Mouse (Mus musculus) midbrain, embryonic 12.5 days (tissue): ENCODE measurements at regions not wholly inside any gene's neighbourhood (a gene's known extent, or its start where the extent isn't known, plus 50 kb on each side); places are given as distances from the start of the nearest gene placed in this dataset.

ENCODE experiments used
- ATAC-seq: fragments of 200-750 bp; cut with Nextera tagmentation; 2 replicates; pipeline ENCODE4 v1.8.0; 2017; ENCODE audit warnings: low read depth, moderate TSS enrichment, moderate library complexity; ENCODE audit not compliant: low FRiP score
- H3K27ac ChIP-seq: fragments of 300-500 bp; sonication (generic); replicated peaks from 2 replicates; pipeline ENCODE4 v1.5.1; 2016; ENCODE audit warnings: mild to moderate bottlenecking
- H3K27me3 ChIP-seq: fragments of 300-500 bp; sonication (generic); 2 replicates; pipeline ENCODE4 v1.6.1; 2016; ENCODE audit warnings: mild to moderate bottlenecking
- H3K36me3 ChIP-seq: fragments of 300-500 bp; sonication (generic); 2 replicates; pipeline ENCODE4 v1.6.1; 2016
- H3K4me1 ChIP-seq: fragments of 300-500 bp; sonication (generic); 2 replicates; pipeline ENCODE4 v1.6.1; 2016
- H3K4me2 ChIP-seq: fragments of 300-500 bp; sonication (generic); replicated peaks from 2 replicates; pipeline ENCODE4 v1.6.1; 2016; ENCODE audit warnings: mild to moderate bottlenecking, moderate library complexity
- H3K4me3 ChIP-seq: fragments of 300-500 bp; sonication (generic); 2 replicates; pipeline ENCODE4 v1.5.1; 2016; ENCODE audit warnings: mild to moderate bottlenecking
- H3K9ac ChIP-seq: fragments of 300-500 bp; sonication (generic); replicated peaks from 2 replicates; pipeline ENCODE4 v1.6.1; 2016; ENCODE audit warnings: mild to moderate bottlenecking, moderate library complexity
- H3K9me3 ChIP-seq: fragments of 300-500 bp; sonication (generic); 2 replicates; pipeline ENCODE4 v1.6.1; 2016; ENCODE audit warnings: mild to moderate bottlenecking
- WGBS: fragments of 180-500 bp; shearing (Covaris S2); methylation state at CpG from one replicate; pipeline ENCODE4 v1.1.7; 2016; 5-methylcytosine and 5-hydroxymethylcytosine counted together

- 94% methylated on average over 8 of the region's 8 CpGs for WGBS
- no peaks in the 10 kb centered on the region for H3K27me3 ChIP-seq
- no peaks in the 10 kb centered on the region for H3K36me3 ChIP-seq
- ATAC-seq, result no peak
- no peaks in the 10 kb centered on the region for H3K4me1 ChIP-seq
- H3K27ac ChIP-seq, result no peak overlapping the region
- H3K9me3 ChIP-seq, result no peaks in the 10 kb centered on the region
- no peak overlapping the region for H3K9ac ChIP-seq
- no peak overlapping the region for H3K4me2 ChIP-seq
- H3K4me3 ChIP-seq, result no peak overlapping the region
These were observed 1726.6 kb upstream of the Pcdh20 start for GRCm38 (mm10) chr14:90197791-90198190.

GRCm38 (mm10) chr14:90172729-90173128, 1701.5 kb upstream of the Pcdh20 start:
- WGBS, result 79% methylated on average over 3 of the region's 3 CpGs
- Histone ChIP-seq H3K4me2 (no peak overlapping the region), H3K27ac (no peak overlapping the region), H3K9me3 (no peaks in the 10 kb centered on the region), H3K4me3 (no peak overlapping the region), H3K9ac (no peak overlapping the region), H3K4me1 (no peaks in the 10 kb centered on the region), H3K27me3 (no peaks in the 10 kb centered on the region), H3K36me3 (no peaks in the 10 kb centered on the region)
- ATAC-seq, result peak; percentile 44; the same call in 1 of the 2 replicates
